Mouse (Mus musculus) kidney, embryonic 16.5 days (tissue): ENCODE results near the gene Ctf2. TPM values are rescaled to one million over a fixed set of nuclear protein-coding genes. Genes with fewer than 3 reads are reported as not detected.

ENCODE experiments used
- ATAC-seq: fragments of 200-750 bp; cut with Nextera tagmentation; 2 replicates; pipeline ENCODE4 v1.8.0; 2017; ENCODE audit warnings: moderate TSS enrichment; ENCODE audit not compliant: low FRiP score, low TSS enrichment
- H3K27ac ChIP-seq: fragments of 300-500 bp; sonication (generic); 2 replicates; pipeline ENCODE4 v1.5.1; 2014; ENCODE audit warnings: low read length
- H3K27me3 ChIP-seq: fragments of 300-500 bp; sonication (generic); 2 replicates; pipeline ENCODE4 v1.6.1; 2014; ENCODE audit warnings: low read length, control low read depth, mixed read lengths; ENCODE audit not compliant: insufficient read depth
- H3K36me3 ChIP-seq: fragments of 300-500 bp; sonication (generic); 2 replicates; pipeline ENCODE4 v1.6.1; 2014; ENCODE audit warnings: low read length, control low read depth, mixed read lengths; ENCODE audit not compliant: insufficient read depth
- H3K4me1 ChIP-seq: fragments of 300-500 bp; sonication (generic); 2 replicates; pipeline ENCODE4 v1.6.1; 2014; ENCODE audit warnings: low read length, control low read depth, mixed read lengths; ENCODE audit not compliant: insufficient read depth
- H3K4me2 ChIP-seq: fragments of 300-500 bp; sonication (generic); replicated peaks from 2 replicates; pipeline ENCODE4 v1.6.1; 2014; ENCODE audit warnings: low read depth, low read length
- H3K4me3 ChIP-seq: fragments of 300-500 bp; sonication (generic); 2 replicates; pipeline ENCODE4 v1.5.1; 2014; ENCODE audit warnings: mild to moderate bottlenecking, low read length
- H3K9ac ChIP-seq: fragments of 300-500 bp; sonication (generic); replicated peaks from 2 replicates; pipeline ENCODE4 v1.6.1; 2014; ENCODE audit warnings: low read length
- H3K9me3 ChIP-seq: fragments of 300-500 bp; sonication (generic); 2 replicates; pipeline ENCODE4 v1.6.1; 2016; ENCODE audit warnings: low read length, control low read depth
- whole genome bisulfite sequencing: fragments of 180-500 bp; shearing (Covaris S2); extraction: QIAGEN DNeasy Blood & Tissue Kit; methylation state at CpG from one replicate; pipeline ENCODE4 v1.1.7; 2014; 5-methylcytosine and 5-hydroxymethylcytosine counted together
- polyA plus RNA-seq: library from polyadenylated mRNA; unstranded; fragments of >200 nt; fragmentation: Nextera tagmentation; extraction: Ambion mirVana; gene quantifications from 2 replicates; pipeline ENCODE4 v1.2.1, GENCODE M21; 2015

The Ctf2 gene
- polyA plus RNA-seq, 1 experiment from 2014 or later: 0.15 TPM

DNA sequence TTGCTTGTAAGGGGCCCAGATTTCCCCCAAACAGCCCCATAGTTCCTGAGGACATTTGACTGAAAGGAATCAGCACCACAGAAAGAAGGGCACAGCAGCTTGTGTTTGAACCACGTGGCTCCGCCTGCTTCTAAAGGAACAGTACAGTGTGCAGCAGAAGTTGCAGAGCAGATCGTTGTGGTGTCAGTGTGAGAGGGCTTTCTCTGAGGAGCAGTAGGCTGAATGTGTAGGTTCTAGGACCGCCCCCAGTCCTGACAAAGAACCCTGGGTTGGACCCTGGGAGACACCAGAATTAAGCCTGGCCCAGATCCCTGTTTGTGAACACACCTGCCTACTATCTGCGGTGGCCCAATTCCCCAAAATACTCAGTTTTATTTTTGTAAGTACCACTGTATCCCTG lies 39.3 kb upstream of the Ctf2 start:
- Histone ChIP-seq H3K9me3 (no peaks in the 10 kb centered on the region), H3K4me1 (peaks cover 18% of the 10 kb centered on the region), H3K4me3 (no peak overlapping the region; the same call in 1 of the 2 replicates), H3K36me3 (peaks cover 15% of the 10 kb centered on the region), H3K9ac (peak overlapping the region; percentile 90), H3K27me3 (no peaks in the 10 kb centered on the region), H3K4me2 (peak overlapping the region; percentile 88), H3K27ac (peak overlapping the region; percentile 95; the same call in 1 of the 2 replicates)
- no peak for ATAC-seq
- 65% methylated on average over 5 of the region's 5 CpGs for WGBS

- 1% methylated on average over 27 of the region's 27 CpGs for WGBS
- no peaks in the 10 kb centered on the region for H3K27me3 ChIP-seq
- no peak; the same call in 1 of the 2 replicates for ATAC-seq
- no peaks in the 10 kb centered on the region for H3K9me3 ChIP-seq
- peaks cover 23% of the 10 kb centered on the region for H3K36me3 ChIP-seq
- H3K4me1 ChIP-seq: peaks cover 18% of the 10 kb centered on the region
- peak overlapping the region; percentile 95 for H3K27ac ChIP-seq
- peak overlapping the region; percentile 75 for H3K4me3 ChIP-seq
- peak overlapping the region; percentile 90 for H3K9ac ChIP-seq
- H3K4me2 ChIP-seq: peak overlapping the region; percentile 88
Measured at GRCm38 (mm10) chr7:127770039-127770905, 38.3 kb upstream of the Ctf2 start.

DNA sequence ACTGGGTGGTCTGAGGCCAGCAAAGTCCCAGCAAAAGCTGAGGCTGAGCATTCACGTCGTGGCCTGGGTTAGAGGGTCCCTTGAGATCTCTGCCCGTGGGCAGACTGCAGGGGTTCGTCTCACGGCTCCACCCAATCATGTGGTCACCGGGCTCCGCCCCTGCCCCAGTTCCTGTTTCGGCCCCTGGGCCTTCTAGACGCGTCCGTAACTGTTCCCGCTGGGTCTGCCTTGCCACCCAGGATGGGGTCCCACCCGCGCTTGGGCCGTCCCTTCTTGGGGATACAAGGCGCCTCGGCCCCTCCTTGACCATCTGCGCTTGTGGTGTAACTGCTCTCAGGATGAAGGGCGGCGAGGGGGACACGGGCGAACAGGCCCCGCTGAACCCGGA lies 37.7 kb upstream of the Ctf2 start, which contains the start of gene Orai3:
Gene Orai3 (plus strand): TSS at position 165 of the 388 bp plus-strand sequence.
- peak; percentile 89 for ATAC-seq
- H3K9ac ChIP-seq: peak within 1 kb of the TSS; percentile 90
- H3K27ac ChIP-seq: peak within 1 kb of the TSS; percentile 95
- H3K4me3 ChIP-seq: peak within 1 kb of the TSS; percentile 75
- under 1% methylated on average over 24 of the region's 24 CpGs for WGBS
- no peaks in the 10 kb centered on the region for H3K9me3 ChIP-seq
- no peaks in the 10 kb centered on the region for H3K27me3 ChIP-seq
- H3K4me2 ChIP-seq: peak within 1 kb of the TSS; percentile 88
- peaks cover 29% of the 10 kb centered on the region for H3K36me3 ChIP-seq
- peaks cover 18% of the 10 kb centered on the region for H3K4me1 ChIP-seq

- Histone ChIP-seq H3K36me3 (peaks cover 35% of the 10 kb centered on the region), H3K27ac (peak overlapping the region; percentile 95), H3K27me3 (no peaks in the 10 kb centered on the region), H3K4me1 (peaks cover 18% of the 10 kb centered on the region), H3K9me3 (no peaks in the 10 kb centered on the region), H3K4me2 (peak overlapping the region; percentile 88), H3K9ac (peak overlapping the region; percentile 90), H3K4me3 (peak overlapping the region; percentile 75)
- peak; percentile 92 for ATAC-seq
- under 1% methylated on average over 15 of the region's 16 CpGs for WGBS
Measured at GRCm38 (mm10) chr7:127768997-127769593, 37.1 kb upstream of the Ctf2 start.

DNA sequence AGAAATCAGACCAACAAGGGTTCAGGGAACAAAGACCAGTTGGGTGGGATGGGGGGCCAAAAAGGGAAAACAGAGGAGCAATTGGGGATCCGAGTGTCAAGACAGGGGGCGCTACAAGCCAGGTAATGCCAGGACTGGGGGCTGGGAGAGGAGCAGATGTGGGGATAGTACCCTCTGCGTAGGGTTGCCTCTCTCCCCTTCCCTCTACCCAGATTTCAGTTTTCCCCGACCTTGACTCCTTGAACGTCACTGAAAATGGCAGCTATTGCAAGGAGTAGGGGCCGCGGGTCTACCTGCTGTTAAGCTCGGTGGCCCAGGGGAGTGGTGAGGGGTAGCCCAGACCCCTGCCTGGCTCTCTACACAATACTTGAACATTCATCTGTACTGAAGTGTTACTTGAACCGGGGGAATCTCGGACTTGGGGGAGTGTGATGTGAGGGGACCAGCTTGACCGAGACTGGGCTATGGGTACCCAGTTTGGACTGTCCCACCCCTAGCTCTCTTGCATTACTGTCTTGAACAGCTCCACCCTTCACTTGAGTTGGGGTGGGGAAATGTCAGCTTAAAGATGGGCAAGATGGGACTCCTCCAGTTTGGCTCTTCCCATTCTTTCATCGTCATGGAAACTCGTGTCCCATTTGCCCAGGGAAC lies 36.5 kb upstream of the Ctf2 start:
- WGBS: 51% methylated on average over 13 of the region's 13 CpGs
- no peak overlapping the region for H3K4me3 ChIP-seq
- H3K27me3 ChIP-seq: no peaks in the 10 kb centered on the region
- no peak; the same call in 1 of the 2 replicates for ATAC-seq
- no peak overlapping the region for H3K9ac ChIP-seq
- peak overlapping the region; percentile 54 for H3K27ac ChIP-seq
- H3K4me1 ChIP-seq: peaks cover 18% of the 10 kb centered on the region
- 0 out of 2 replicates have a peak overlapping the region, but pooled peaks have one; percentile 3 for H3K4me2 ChIP-seq
- no peaks in the 10 kb centered on the region for H3K9me3 ChIP-seq
- H3K36me3 ChIP-seq: peaks cover 41% of the 10 kb centered on the region

DNA sequence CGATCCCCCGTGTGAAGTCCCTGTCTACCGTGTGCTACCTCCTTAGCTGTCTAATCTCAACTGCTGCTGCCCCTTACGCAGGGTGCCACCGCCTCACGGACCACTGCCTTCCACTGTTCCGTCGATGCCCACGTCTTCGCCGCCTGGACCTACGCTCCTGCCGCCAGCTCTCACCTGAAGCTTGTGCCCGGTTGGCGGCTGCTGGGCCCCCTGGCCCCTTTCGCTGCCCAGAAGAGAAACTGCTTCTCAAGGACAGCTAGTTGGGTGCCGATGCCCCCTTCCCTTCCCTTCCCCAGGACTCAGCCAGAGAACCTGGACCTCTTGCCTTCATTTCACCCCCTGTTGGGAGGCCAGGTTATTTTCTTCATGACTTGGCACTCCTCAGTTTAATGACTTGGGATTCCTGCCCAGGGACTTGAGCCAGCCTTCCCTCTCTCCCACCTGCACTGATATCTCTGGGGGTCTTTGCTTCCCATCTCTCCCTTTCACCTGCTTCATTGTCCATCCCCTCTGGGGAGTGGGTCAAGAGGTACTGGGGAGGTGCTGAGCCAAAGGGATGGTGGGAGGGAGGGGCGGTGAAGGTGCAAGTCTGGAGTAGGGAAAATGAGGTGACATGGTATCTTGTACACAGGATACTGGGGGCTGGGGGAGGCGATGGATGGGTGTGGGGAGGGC lies 35.8 kb upstream of the Ctf2 start:
- Histone ChIP-seq H3K4me1 (peaks cover 18% of the 10 kb centered on the region), H3K36me3 (peaks cover 45% of the 10 kb centered on the region), H3K27ac (no peak overlapping the region), H3K4me2 (no peak overlapping the region), H3K27me3 (no peaks in the 10 kb centered on the region), H3K9ac (no peak overlapping the region), H3K9me3 (no peaks in the 10 kb centered on the region), H3K4me3 (no peak overlapping the region)
- WGBS: 94% methylated on average over 19 of the region's 19 CpGs
- ATAC-seq: no peak

DNA sequence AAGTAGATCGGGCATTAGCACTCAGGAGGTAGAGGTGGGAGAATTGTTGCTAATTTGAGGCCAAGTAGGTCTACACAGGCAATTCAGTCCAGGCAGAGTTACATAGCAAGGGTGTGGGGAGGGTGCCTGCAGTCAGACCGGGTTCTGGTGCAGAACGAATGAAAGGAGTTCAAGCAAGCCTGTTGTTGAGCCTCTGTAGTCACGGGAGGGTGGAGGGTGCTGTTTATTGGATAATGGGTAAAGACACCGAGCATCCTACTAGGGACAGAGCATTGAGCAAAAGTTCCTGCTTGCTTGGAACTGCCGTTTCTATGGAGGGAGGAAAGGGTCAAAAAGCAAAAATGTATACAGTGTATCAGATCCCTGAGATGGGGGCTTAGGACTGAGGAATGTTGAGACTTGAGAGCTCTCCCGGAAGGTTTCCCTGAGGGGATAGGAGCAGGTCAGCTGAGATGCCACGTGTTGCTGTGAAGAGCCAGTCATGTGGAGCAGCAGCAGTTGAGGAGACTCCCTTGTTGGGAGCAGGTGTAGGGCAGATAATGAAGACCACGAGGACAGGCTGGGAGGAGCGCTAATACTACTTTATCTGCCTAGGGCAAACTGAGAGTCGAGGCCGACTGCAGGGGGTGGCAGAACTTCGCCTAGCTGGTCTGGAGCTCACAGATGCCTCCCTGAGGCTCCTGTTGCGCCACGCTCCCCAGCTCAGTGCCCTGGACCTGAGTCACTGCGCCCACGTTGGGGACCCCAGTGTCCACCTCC lies 35.1 kb upstream of the Ctf2 start:
- Histone ChIP-seq H3K4me2 (no peak overlapping the region), H3K4me3 (no peak overlapping the region), H3K27ac (no peak overlapping the region), H3K9me3 (no peaks in the 10 kb centered on the region), H3K36me3 (peaks cover 49% of the 10 kb centered on the region), H3K4me1 (peaks cover 18% of the 10 kb centered on the region), H3K27me3 (no peaks in the 10 kb centered on the region), H3K9ac (no peak overlapping the region)
- WGBS: 78% methylated on average over 17 of the region's 17 CpGs
- ATAC-seq: no peak

DNA sequence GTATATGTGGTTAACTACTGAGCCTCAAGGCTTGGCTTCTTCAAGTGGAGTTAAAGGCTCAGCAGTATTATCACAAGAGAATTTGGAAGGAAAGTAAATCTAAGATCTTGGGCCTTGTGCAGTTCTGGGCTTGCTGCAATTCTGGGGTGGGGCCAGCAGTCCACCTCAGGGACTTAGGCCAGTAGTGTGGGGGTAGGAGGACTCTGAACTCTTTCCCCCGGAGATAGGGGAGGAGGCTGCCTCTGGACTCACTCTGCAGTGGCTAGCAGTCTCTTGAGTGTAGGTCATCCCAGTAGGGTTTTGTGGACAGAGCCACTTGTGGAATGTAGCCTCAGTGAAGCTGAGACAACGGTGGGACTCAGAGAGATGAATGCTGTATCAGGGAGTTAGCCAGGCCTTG lies 33.8 kb upstream of the Ctf2 start:
- WGBS: 93% methylated on average over 2 of the region's 2 CpGs
- Histone ChIP-seq H3K4me2 (no peak overlapping the region), H3K4me1 (peaks cover 11% of the 10 kb centered on the region), H3K36me3 (peaks cover 52% of the 10 kb centered on the region), H3K27ac (no peak overlapping the region), H3K27me3 (no peaks in the 10 kb centered on the region), H3K4me3 (no peak overlapping the region), H3K9me3 (no peaks in the 10 kb centered on the region), H3K9ac (no peak overlapping the region)
- no peak for ATAC-seq

DNA sequence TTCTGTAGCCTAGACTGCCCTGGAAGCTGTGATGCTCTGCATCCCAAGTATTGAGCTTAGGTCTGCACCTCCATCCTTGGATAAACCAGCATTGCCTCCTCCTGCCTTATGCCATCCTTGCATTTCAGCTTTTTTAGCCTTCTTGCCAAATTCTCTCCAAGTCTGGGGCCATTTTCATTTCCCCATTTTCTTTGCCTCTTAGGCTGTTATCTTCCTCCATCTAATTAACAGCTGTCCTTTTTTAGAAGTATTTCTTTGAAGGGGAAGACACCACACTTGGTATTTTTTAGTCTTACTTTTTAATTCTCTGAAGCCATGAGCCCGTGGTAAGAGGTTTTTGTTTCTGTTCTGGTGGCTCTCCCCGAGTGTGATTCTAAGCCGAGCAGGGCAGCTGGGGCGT lies 31.7 kb upstream of the Ctf2 start:
- H3K4me3 ChIP-seq: no peak overlapping the region
- H3K9me3 ChIP-seq: no peaks in the 10 kb centered on the region
- H3K4me1 ChIP-seq: peaks cover 3% of the 10 kb centered on the region; the same call in 1 of the 2 replicates
- peaks cover 52% of the 10 kb centered on the region for H3K36me3 ChIP-seq
- H3K4me2 ChIP-seq: no peak overlapping the region
- ATAC-seq: no peak
- H3K27me3 ChIP-seq: no peaks in the 10 kb centered on the region
- H3K9ac ChIP-seq: no peak overlapping the region
- 94% methylated on average over 4 of the region's 4 CpGs for WGBS
- H3K27ac ChIP-seq: no peak overlapping the region
